Mouse (Mus musculus): ENCODE data around the gene Mecr. TPM values are rescaled to one million over a fixed set of nuclear protein-coding genes. Genes with fewer than 3 reads are reported as not detected.
"Not testable (repeated sequence)": the region's sequence is repeated elsewhere in the genome, so short reads cannot be mapped to it uniquely, and the experiment has no call there.

Gene Mecr
- 255 and 304 TPM in 2 replicates for polyA plus RNA-seq (2012; ENCODE audit: insufficient read depth, insufficient read length, missing spikeins)

GRCm38 (mm10) chr4:131843290-131843743, at the start of gene Mecr:
Mecr (plus strand) TSS chr4:131843470.
- Histone ChIP-seq H3K4me1 (ENCODE audit: control insufficient read depth, insufficient read depth, insufficient read length, low read length) (0 out of 2 replicates have a peak, but pooled peaks cover 3% of the 10 kb centered on the region), H3K4me3 (ENCODE audit: insufficient read depth, low read depth, low read length) (peak within 1 kb of the TSS; percentile 99), H3K27ac (replicated peaks; ENCODE audit: low read depth, low read length) (peak within 1 kb of the TSS; percentile 85)

- Histone ChIP-seq H3K27ac (replicated peaks; ENCODE audit: low read depth, low read length) (no peak overlapping the region), H3K4me3 (ENCODE audit: insufficient read depth, low read depth, low read length) (no peak overlapping the region), H3K4me1 (ENCODE audit: control insufficient read depth, insufficient read depth, insufficient read length, low read length) (no peaks in the 10 kb centered on the region; the same call in 1 of the 2 replicates)
These were observed 46.8 kb upstream of the Mecr start for GRCm38 (mm10) chr4:131796312-131797080.

GRCm38 (mm10) chr4:131797483-131797882, 45.8 kb upstream of the Mecr start:
- Histone ChIP-seq H3K4me1 (ENCODE audit: control insufficient read depth, insufficient read depth, insufficient read length, low read length) (no peaks in the 10 kb centered on the region; the same call in 1 of the 2 replicates), H3K27ac (replicated peaks; ENCODE audit: low read depth, low read length) (no peak overlapping the region), H3K4me3 (ENCODE audit: insufficient read depth, low read depth, low read length) (no peak overlapping the region)

- Histone ChIP-seq H3K27ac (replicated peaks; ENCODE audit: low read depth, low read length) (no peak overlapping the region), H3K4me1 (ENCODE audit: control insufficient read depth, insufficient read depth, insufficient read length, low read length) (no peaks in the 10 kb centered on the region; the same call in 1 of the 2 replicates), H3K4me3 (ENCODE audit: insufficient read depth, low read depth, low read length) (no peak overlapping the region)
These were observed 45.4 kb upstream of the Mecr start for GRCm38 (mm10) chr4:131797920-131798319.

GRCm38 (mm10) chr4:131798968-131799367, 44.3 kb upstream of the Mecr start:
- Histone ChIP-seq H3K27ac (replicated peaks; ENCODE audit: low read depth, low read length) (no peak overlapping the region), H3K4me1 (ENCODE audit: control insufficient read depth, insufficient read depth, insufficient read length, low read length) (no peaks in the 10 kb centered on the region; the same call in 1 of the 2 replicates)

GRCm38 (mm10) chr4:131803846-131804245, 39.4 kb upstream of the Mecr start:
- H3K4me3 ChIP-seq (ENCODE audit: insufficient read depth, low read depth, low read length), result no peak overlapping the region
- H3K27ac ChIP-seq (replicated peaks; ENCODE audit: low read depth, low read length), result no peak overlapping the region

More at GRCm38 (mm10) chr4:131798968-131799367, 44.3 kb upstream of the Mecr start:
- no peak overlapping the region for H3K4me3 ChIP-seq (ENCODE audit: insufficient read depth, low read depth, low read length)

GRCm38 (mm10) chr4:131804732-131805131, 38.5 kb upstream of the Mecr start:
- not testable (repeated sequence) for H3K4me1 ChIP-seq (ENCODE audit: control insufficient read depth, insufficient read depth, insufficient read length, low read length); H3K4me3 ChIP-seq (ENCODE audit: insufficient read depth, low read depth, low read length); H3K27ac ChIP-seq (replicated peaks; ENCODE audit: low read depth, low read length)

More at GRCm38 (mm10) chr4:131803846-131804245, 39.4 kb upstream of the Mecr start:
- H3K4me1 ChIP-seq (ENCODE audit: control insufficient read depth, insufficient read depth, insufficient read length, low read length), result no peaks in the 10 kb centered on the region

GRCm38 (mm10) chr4:131805255-131805654, 38.0 kb upstream of the Mecr start:
- Histone ChIP-seq H3K4me1 (ENCODE audit: control insufficient read depth, insufficient read depth, insufficient read length, low read length) (no peaks in the 10 kb centered on the region), H3K27ac (replicated peaks; ENCODE audit: low read depth, low read length) (no peak overlapping the region), H3K4me3 (ENCODE audit: insufficient read depth, low read depth, low read length) (no peak overlapping the region)

GRCm38 (mm10) chr4:131812458-131812857, 30.8 kb upstream of the Mecr start:
- Histone ChIP-seq H3K4me1 (ENCODE audit: control insufficient read depth, insufficient read depth, insufficient read length, low read length) (no peaks in the 10 kb centered on the region), H3K27ac (replicated peaks; ENCODE audit: low read depth, low read length) (no peak overlapping the region)

GRCm38 (mm10) chr4:131813798-131814197, 29.5 kb upstream of the Mecr start:
- no peaks in the 10 kb centered on the region for H3K4me1 ChIP-seq (ENCODE audit: control insufficient read depth, insufficient read depth, insufficient read length, low read length)
- H3K27ac ChIP-seq (replicated peaks; ENCODE audit: low read depth, low read length), result no peak overlapping the region
- no peak overlapping the region for H3K4me3 ChIP-seq (ENCODE audit: insufficient read depth, low read depth, low read length)

More at GRCm38 (mm10) chr4:131812458-131812857, 30.8 kb upstream of the Mecr start:
- H3K4me3 ChIP-seq (ENCODE audit: insufficient read depth, low read depth, low read length), result no peak overlapping the region

GRCm38 (mm10) chr4:131814869-131815268, 28.4 kb upstream of the Mecr start:
- Histone ChIP-seq H3K27ac (replicated peaks; ENCODE audit: low read depth, low read length) (no peak overlapping the region), H3K4me1 (ENCODE audit: control insufficient read depth, insufficient read depth, insufficient read length, low read length) (no peaks in the 10 kb centered on the region), H3K4me3 (ENCODE audit: insufficient read depth, low read depth, low read length) (no peak overlapping the region)

GRCm38 (mm10) chr4:131815774-131816173, 27.5 kb upstream of the Mecr start:
- H3K27ac ChIP-seq (replicated peaks; ENCODE audit: low read depth, low read length), result no peak overlapping the region
- H3K4me3 ChIP-seq (ENCODE audit: insufficient read depth, low read depth, low read length), result no peak overlapping the region
- no peaks in the 10 kb centered on the region for H3K4me1 ChIP-seq (ENCODE audit: control insufficient read depth, insufficient read depth, insufficient read length, low read length)

- Histone ChIP-seq H3K4me1 (ENCODE audit: control insufficient read depth, insufficient read depth, insufficient read length, low read length) (no peaks in the 10 kb centered on the region), H3K4me3 (ENCODE audit: insufficient read depth, low read depth, low read length) (no peak overlapping the region), H3K27ac (replicated peaks; ENCODE audit: low read depth, low read length) (no peak overlapping the region)
These were observed 24.3 kb upstream of the Mecr start for GRCm38 (mm10) chr4:131818926-131819325.

- no peaks in the 10 kb centered on the region for H3K4me1 ChIP-seq (ENCODE audit: control insufficient read depth, insufficient read depth, insufficient read length, low read length)
- H3K27ac ChIP-seq (replicated peaks; ENCODE audit: low read depth, low read length), result no peak overlapping the region
- H3K4me3 ChIP-seq (ENCODE audit: insufficient read depth, low read depth, low read length), result no peak overlapping the region
These were observed 22.0 kb upstream of the Mecr start for GRCm38 (mm10) chr4:131821161-131821731.

- Histone ChIP-seq H3K27ac (replicated peaks; ENCODE audit: low read depth, low read length) (no peak overlapping the region), H3K4me3 (ENCODE audit: insufficient read depth, low read depth, low read length) (no peak overlapping the region), H3K4me1 (ENCODE audit: control insufficient read depth, insufficient read depth, insufficient read length, low read length) (no peaks in the 10 kb centered on the region)
These were observed 20.7 kb upstream of the Mecr start for GRCm38 (mm10) chr4:131822583-131822982.

Measured in brown adipose tissue, adult 24 weeks (tissue).